17 mouse cellular contexts compared by ENCODE assay signal in genomic region chr6:112793887-112794286, GRCm38 (mm10).
"Had no signal": no experiment of that assay in that cellular context is flagged by ENCODE, and none has a peak within 500 bp of the region (broad histone marks: within the 10 kb centered on the region; RNA-seq: fewer than 3 reads in every experiment).

No protein-coding gene starts in this region.

- DNase-seq: retina, postnatal 1 day; right cerebral cortex, adult 18-20 months; right cerebral cortex, postnatal 14 days; right cerebral cortex, postnatal 25 days; right cerebral cortex, postnatal 4 days; spleen, adult 18-20 months; thymus, adult 18-20 months; thymus, adult 2 months; thymus, postnatal 14 days; thymus, postnatal 25 days; thymus, postnatal 36 days; thymus, postnatal 4 days had no signal

- H3K27ac ChIP-seq: neural tube, embryonic 12.5 days; neural tube, embryonic 13.5 days; neural tube, embryonic 15.5 days; stomach, embryonic 15.5 days; stomach, postnatal 0 days had no signal

- H3K4me3 ChIP-seq: neural tube, embryonic 12.5 days; neural tube, embryonic 13.5 days; neural tube, embryonic 15.5 days; stomach, embryonic 15.5 days had no signal
